Mouse (Mus musculus): ENCODE measurements around the gene Gpcpd1.

DNA sequence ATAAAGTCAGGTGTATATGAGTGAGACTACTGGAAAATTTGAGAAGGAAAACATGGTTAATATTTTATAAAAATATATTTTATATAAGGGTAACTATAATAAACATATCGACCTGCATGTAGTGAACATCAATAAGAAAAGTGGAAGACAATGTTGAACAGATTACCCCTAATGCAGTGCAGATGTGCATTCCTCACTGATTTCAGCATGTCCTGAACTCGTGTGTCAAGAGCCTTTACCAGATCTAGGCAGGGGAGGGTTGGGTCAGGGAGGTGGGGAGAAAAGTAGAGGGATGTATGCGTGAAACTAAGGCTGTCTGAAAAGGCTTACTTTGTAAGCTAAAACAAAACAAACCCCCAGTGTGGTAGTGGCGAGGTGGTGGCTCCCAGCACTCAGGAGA is 61.4 kb downstream of the Gpcpd1 start:
- TF ChIP-seq CTCF (conservative IDR thresholded peaks at IDR 0.05; ENCODE audit: low read length) (no peak), NANOG (IDR thresholded peaks at IDR 0.05; ENCODE audit: borderline replicate concordance, low read length) (no peak)
